12 mouse cellular contexts compared by ENCODE assay signal in genomic region chr1:76642703-76643102, GRCm38 (mm10).
"Had no signal": no experiment of that assay in that cellular context is flagged by ENCODE, and none has a peak within 500 bp of the region (broad histone marks: within the 10 kb centered on the region; RNA-seq: fewer than 3 reads in every experiment).

No protein-coding gene starts in this region.

- ATAC-seq: midbrain, embryonic 16.5 days had no signal

- H3K4me2 ChIP-seq: liver, embryonic 13.5 days; midbrain, embryonic 12.5 days had no signal

- H3K4me3 ChIP-seq: liver, embryonic 13.5 days; midbrain, embryonic 12.5 days had no signal

- H3K27me3 ChIP-seq: liver, embryonic 13.5 days; midbrain, embryonic 12.5 days had no signal

- H3K9me3 ChIP-seq: liver, embryonic 13.5 days; midbrain, embryonic 12.5 days had no signal

- H3K9ac ChIP-seq: liver, embryonic 13.5 days; midbrain, embryonic 12.5 days had no signal

- H3K36me3 ChIP-seq: liver, embryonic 13.5 days; midbrain, embryonic 12.5 days had no signal

- H3K4me1 ChIP-seq: liver, embryonic 13.5 days had no signal

- DNase-seq: kidney, adult 9 months; kidney, postnatal 14 days; kidney, postnatal 4 days; liver, embryonic 13.5 days; lung, adult 2 months; lung, postnatal 14 days; lung, postnatal 4 days; thymus, adult 2 months; thymus, postnatal 14 days; thymus, postnatal 4 days had no signal

- H3K27ac ChIP-seq: liver, embryonic 13.5 days; midbrain, embryonic 12.5 days had no signal
